Mouse (Mus musculus) E14TG2a.4 (cell line): ENCODE results near the gene Pde4a.
"Not testable (repeated sequence)": the region's sequence is repeated elsewhere in the genome, so short reads cannot be mapped to it uniquely, and the experiment has no call there.

ENCODE experiments used
- H3K27me3 ChIP-seq: 2 replicates; pipeline ENCODE4 v1.6.1; 2014; ENCODE audit warnings: low read length, control low read depth; ENCODE audit not compliant: insufficient read depth
- H3K36me3 ChIP-seq: 2 replicates; pipeline ENCODE4 v1.6.1; 2014; ENCODE audit warnings: low read length, control low read depth; ENCODE audit not compliant: insufficient read depth
- H3K4me1 ChIP-seq: replicated peaks from 2 replicates; pipeline ENCODE4 v1.6.1; 2014; ENCODE audit warnings: low read depth, low read length, control low read depth
- H3K4me3 ChIP-seq: replicated peaks from 2 replicates; pipeline ENCODE4 v1.5.1; 2014; ENCODE audit warnings: mild to moderate bottlenecking, low read length
- H3K9me3 ChIP-seq: 2 replicates; pipeline ENCODE4 v1.6.1; 2014; ENCODE audit warnings: low read length, control low read depth
- CTCF ChIP-seq: conservative IDR thresholded peaks from 2 replicates; pipeline ENCODE4 v1.5.1; 2014; ENCODE audit warnings: low read length
- NANOG ChIP-seq: IDR thresholded peaks from 2 replicates; pipeline ENCODE4 v1.6.1; 2014; ENCODE audit warnings: borderline replicate concordance, low read length, mixed read lengths
- POU5F1 ChIP-seq: IDR thresholded peaks from 2 replicates; pipeline ENCODE4 v1.6.1; 2014; ENCODE audit warnings: low read length, borderline replicate concordance

Pde4a gene

DNA sequence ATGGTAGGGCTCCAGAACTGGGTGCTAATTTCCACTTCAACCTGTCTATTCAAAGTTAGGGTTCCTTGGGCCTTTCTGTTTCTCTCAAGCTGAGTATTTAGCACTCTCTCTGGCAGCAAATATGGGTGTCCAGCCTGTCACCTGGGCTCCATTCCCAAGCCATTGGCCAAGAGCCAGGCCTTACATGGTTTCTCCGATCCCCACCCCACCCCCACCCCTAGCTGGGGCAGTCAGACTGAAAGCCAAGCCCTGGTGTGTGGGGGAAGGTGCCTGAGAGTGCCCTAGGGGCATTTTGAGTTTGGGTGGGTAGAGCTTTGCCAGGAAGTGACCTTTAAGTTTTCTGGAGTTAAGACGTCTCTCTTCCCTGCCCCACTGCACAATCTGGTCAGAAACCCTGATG is 19.2 kb downstream of the Pde4a start:
- no peaks in the 10 kb centered on the region for H3K9me3 ChIP-seq
- TF ChIP-seq CTCF: no peak
- no peak for TF ChIP-seq POU5F1
- no peak for TF ChIP-seq NANOG
- H3K4me3 ChIP-seq: peak overlapping the region; percentile 77; the same call in 1 of the 2 replicates
- peaks cover 21% of the 10 kb centered on the region for H3K27me3 ChIP-seq
- peaks cover 78% of the 10 kb centered on the region for H3K4me1 ChIP-seq
- H3K36me3 ChIP-seq: no peaks in the 10 kb centered on the region

DNA sequence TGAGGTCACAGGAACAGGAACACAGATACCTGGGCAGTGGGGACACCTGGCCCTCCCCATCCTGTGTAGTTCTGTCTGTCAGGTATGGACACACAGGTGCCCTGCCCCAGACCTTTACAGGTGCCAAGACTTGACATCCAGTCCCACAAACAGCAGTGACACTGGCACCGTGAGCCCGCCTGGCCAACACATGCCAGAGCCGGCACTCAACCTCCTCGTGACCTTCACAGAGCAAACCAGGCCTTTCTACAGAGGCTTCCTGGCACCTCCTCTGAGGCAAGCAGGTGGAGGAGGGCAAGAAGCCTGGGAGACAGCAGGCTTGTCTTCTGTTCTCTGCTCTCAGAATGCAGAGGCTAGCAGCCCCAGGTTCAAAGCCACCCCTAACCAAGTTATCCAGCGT is 19.9 kb downstream of the Pde4a start:
- H3K36me3 ChIP-seq: no peaks in the 10 kb centered on the region
- peaks cover 74% of the 10 kb centered on the region for H3K4me1 ChIP-seq
- peaks cover 21% of the 10 kb centered on the region for H3K27me3 ChIP-seq
- TF ChIP-seq POU5F1: no peak
- no peak for TF ChIP-seq NANOG
- no peak for TF ChIP-seq CTCF
- H3K9me3 ChIP-seq: no peaks in the 10 kb centered on the region
- H3K4me3 ChIP-seq: 0 out of 2 replicates have a peak overlapping the region, but pooled peaks have one; percentile 4

DNA sequence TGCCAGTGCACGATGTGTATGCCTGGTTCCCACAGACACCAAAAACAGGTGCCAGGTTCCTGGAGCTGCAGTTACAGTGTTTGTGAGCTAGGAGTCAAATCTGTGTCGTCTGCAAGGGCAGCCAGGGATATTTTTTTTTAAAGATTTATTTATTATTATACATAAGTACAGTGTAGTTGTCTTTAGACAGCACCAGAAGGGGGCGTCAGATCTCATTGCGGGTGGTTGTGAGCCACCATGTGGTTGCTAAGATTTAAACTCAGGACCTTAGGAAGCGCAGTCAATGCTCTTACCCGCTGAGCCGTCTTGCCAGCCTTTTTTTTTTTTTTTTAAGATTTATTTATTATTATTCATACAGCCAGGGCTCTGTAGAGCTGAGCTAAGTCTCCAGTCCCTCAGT is 24.4 kb downstream of the Pde4a start:
- H3K4me1 ChIP-seq: peaks cover 61% of the 10 kb centered on the region
- H3K27me3 ChIP-seq: 0 out of 2 replicates have a peak, but pooled peaks cover 2% of the 10 kb centered on the region
- peaks cover 12% of the 10 kb centered on the region for H3K36me3 ChIP-seq
- TF ChIP-seq CTCF (peak; percentile 35), POU5F1 (no peak), NANOG (no peak)
- H3K4me3 ChIP-seq: no peak overlapping the region
- no peaks in the 10 kb centered on the region for H3K9me3 ChIP-seq

DNA sequence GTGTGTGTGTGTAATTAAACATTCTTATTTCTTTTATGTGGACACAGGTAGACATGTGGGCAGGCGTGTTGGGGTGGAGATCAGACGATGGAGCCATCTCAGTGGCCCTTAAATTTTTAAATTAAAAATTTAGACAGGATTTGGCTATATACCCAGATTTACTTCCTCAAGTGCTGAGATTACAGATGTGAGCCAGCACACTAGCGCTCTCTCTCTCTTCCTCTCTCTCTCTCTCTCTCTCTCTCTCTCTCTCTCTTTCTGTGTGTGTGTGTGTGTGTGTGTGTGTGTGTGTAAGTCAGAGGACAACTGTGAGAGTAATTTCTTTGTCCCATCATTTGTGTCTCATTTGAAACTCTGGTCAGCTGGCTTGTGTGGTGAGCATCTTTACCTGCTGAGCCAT is 25.2 kb downstream of the Pde4a start:
- Histone ChIP-seq H3K4me1 (peaks cover 61% of the 10 kb centered on the region), H3K4me3 (no peak overlapping the region), H3K27me3 (no peaks in the 10 kb centered on the region), H3K36me3 (peaks cover 12% of the 10 kb centered on the region), H3K9me3 (no peaks in the 10 kb centered on the region)
- no peak for TF ChIP-seq POU5F1
- no peak for TF ChIP-seq NANOG
- no peak for TF ChIP-seq CTCF

DNA sequence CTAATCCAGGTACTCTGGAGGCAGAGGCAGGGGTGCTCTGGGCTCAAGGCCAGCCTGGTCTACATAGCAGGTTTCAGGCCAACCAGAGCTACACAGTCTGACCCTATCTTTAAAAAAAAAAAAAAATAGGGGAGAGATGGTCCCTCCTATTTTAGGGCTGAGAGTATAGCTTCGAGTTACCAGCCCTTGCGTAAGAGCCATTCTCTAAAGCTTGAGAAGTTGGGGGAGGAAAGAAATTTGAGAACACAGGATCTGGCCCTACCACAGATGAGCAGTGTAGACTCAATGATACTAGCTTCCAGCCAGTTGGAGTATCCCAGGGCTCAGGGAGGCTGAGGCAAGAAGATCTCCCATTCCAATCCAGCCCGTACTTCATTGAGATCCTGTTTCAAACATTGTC is 28.3 kb downstream of the Pde4a start:
- Histone ChIP-seq H3K27me3 (no peaks in the 10 kb centered on the region), H3K4me1 (peaks cover 68% of the 10 kb centered on the region), H3K4me3 (no peak overlapping the region), H3K36me3 (peaks cover 13% of the 10 kb centered on the region), H3K9me3 (no peaks in the 10 kb centered on the region)
- TF ChIP-seq CTCF: no peak
- TF ChIP-seq POU5F1: no peak
- TF ChIP-seq NANOG: no peak

DNA sequence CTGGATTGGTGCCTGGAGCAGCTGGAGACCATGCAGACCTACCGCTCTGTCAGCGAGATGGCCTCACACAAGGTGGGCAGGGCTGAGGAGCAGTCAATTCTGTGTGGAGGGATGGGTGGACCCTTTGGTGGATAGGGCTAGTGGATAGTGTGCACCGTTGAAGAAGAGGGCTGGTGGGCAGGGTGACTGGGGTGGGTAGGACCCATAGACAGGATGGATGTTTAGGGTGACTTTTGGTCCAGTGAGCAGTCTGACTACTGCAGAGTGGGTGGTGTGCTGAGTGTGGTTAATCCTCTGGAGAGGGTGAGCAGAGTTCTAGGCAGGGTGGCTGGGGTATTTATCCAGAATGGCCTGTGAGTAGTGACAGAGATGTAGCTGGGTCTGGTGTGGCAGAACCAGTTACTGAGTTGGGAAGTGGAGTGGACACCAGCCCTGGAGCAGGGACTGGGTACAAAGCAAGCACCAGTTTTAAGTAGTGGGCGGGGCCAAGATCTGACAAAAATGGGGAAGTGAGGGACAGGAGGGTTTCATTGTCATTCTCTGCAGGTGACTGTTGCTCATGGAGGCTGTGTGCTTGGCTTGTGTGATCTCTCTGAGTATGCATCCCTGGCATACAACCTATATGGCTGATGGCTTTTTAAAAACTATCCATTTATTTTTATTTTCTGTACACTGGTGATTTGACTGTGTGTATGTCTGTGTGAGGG is 29.4 kb downstream of the Pde4a start:
- no peak for TF ChIP-seq CTCF
- no peak for TF ChIP-seq NANOG
- TF ChIP-seq POU5F1: no peak
- Histone ChIP-seq H3K4me3 (no peak overlapping the region), H3K36me3 (peaks cover 18% of the 10 kb centered on the region), H3K27me3 (no peaks in the 10 kb centered on the region), H3K4me1 (peaks cover 71% of the 10 kb centered on the region), H3K9me3 (no peaks in the 10 kb centered on the region)

DNA sequence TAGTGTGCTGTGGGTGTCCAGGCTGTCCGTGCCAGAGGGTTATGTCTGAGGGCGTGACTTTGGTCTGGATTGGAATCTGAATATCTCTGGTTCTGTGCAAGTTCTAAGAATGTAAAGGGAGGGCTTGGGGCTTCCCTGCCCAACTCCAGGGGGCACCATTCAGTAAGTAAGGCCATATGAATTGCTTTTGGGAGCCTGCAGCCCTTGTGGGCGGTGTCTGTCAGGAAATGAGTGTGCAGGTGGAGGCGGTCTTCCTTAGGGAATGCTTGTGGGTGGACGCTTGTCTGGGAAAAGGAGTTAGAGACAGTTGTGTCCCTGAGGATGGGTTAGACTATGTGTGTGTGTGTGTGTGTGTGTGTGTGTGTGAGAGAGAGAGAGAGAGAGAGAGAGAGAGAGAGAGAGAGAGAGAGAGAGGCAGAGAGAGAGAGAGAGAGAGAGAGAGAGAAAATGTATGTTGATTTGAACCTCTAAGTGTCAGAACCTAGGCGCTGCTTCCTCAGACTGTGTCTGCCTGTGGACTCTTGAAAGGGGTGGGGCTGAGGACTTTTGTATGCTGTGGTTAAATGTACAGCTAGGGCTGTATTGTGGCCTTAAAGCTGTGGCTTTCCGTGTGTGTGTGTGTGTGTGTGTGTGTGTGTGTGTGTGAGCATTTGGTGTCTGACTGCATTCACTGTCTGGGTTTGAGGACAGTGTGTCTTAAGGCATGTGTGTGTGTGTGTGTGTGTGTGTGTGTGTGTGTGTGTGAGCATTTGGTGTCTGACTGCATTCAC is 30.4 kb downstream of the Pde4a start:
- H3K27me3 ChIP-seq, H3K4me3 ChIP-seq, H3K9me3 ChIP-seq: not testable (repeated sequence)
- peaks cover 26% of the 10 kb centered on the region for H3K36me3 ChIP-seq
- H3K4me1 ChIP-seq: peaks cover 73% of the 10 kb centered on the region

DNA sequence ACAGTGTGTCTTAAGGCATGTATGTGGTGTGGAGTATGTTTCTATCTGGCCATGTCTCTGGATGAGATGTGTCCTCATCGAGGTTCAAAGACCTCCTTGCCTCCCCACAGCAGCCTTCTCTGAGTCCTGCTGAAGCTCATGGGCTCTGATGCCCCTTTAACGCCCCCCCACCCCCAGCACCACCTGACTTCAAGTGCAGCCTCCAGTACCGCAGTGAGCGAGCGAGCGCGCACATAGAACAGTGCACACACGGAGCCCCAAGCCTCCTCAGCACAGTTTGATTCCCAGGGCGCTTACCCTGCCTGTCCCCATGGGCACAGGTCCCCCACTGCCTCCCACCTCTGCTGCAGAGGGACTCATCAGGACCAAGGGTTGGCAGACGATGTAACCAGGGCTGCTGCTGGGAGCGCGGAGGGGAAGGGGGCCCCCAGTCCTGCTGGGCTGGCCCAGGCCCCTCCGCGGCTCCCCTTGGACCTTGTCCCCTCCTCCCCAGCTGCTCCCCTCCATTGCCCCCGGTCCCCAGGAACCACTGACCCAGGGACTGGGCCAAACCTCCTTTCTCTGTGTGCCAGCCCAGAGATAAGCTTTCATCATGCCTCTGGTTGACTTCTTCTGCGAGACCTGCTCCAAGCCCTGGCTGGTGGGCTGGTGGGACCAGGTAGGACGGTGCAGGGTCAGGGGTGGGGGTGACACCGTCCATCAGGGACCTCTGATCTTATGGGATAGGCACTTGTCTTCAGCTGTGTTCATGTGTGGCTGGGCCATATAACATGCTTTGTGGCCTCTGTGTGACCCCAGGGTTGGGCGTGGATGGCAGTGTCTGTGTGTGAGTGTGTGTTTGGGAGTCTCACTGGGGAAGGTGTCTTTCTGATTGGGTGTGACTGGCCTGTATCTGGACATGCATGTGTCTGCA is 31.3 kb downstream of the Pde4a start:
- no peaks in the 10 kb centered on the region for H3K27me3 ChIP-seq
- H3K9me3 ChIP-seq: no peaks in the 10 kb centered on the region
- H3K4me3 ChIP-seq: peak overlapping the region; percentile 73
- H3K4me1 ChIP-seq: peaks cover 69% of the 10 kb centered on the region
- H3K36me3 ChIP-seq: peaks cover 34% of the 10 kb centered on the region
- TF ChIP-seq CTCF (no peak), NANOG (no peak), POU5F1 (no peak)
